In genomic region chr16:42897125-42897693, GRCm38 (mm10) we compare ENCODE assay signal across 12 mouse cellular contexts. TPM values are rescaled to one million over a fixed set of nuclear protein-coding genes. Genes with fewer than 3 reads are reported as not detected.
DNase-seq lines count a peak whose midpoint lies in the region; TF ChIP-seq lines count a peak whose summit lies in the region.
"Had no signal": no experiment of that assay in that cellular context is flagged by ENCODE, and none has a peak within 500 bp of the region (broad histone marks: within the 10 kb centered on the region; RNA-seq: fewer than 3 reads in every experiment).

No protein-coding gene starts in this region.

- intact Hi-C loops in gastrocnemius, adult 2 months (cut with DNase I), result no loop called here
- intact Hi-C loops in gastrocnemius, postnatal 36 days (cut with DNase I), result no loop called here
- intact Hi-C loops in left cerebral cortex, adult 2 months (cut with DNase I), result no loop called here
- intact Hi-C loops in left cerebral cortex, postnatal 4 days (cut with DNase I), result no loop called here

- H3K4me1 ChIP-seq in brown adipose tissue, adult 24 weeks (ENCODE audit: control insufficient read depth, insufficient read depth, insufficient read length, low read length), result no peaks in the 10 kb centered on the region
- H3K4me1 ChIP-seq: embryonic facial prominence, embryonic 15.5 days; hindbrain, embryonic 13.5 days; liver, embryonic 15.5 days had no signal

- H3K27ac ChIP-seq in gastrocnemius, adult 2 months, result peak overlapping the region; percentile 80
- H3K27ac ChIP-seq in left cerebral cortex, adult 2 months, result 0 out of 2 replicates have a peak overlapping the region, but pooled peaks have one; percentile 15
- H3K27ac ChIP-seq in brown adipose tissue, adult 24 weeks (replicated peaks; ENCODE audit: low read depth, low read length), result no peak overlapping the region
- H3K27ac ChIP-seq: embryonic facial prominence, embryonic 15.5 days; hindbrain, embryonic 13.5 days; liver, embryonic 15.5 days had no signal

- peak; percentile 33 for DNase-seq in gastrocnemius, adult 2 months
- DNase-seq in gastrocnemius, postnatal 36 days, result no peak
- no peak for DNase-seq in left cerebral cortex, adult 2 months (ENCODE audit: extremely low spot score in 1 of 2, low spot score in 2 of 2)
- DNase-seq in left cerebral cortex, postnatal 4 days, result no peak
- peak; percentile 38 for DNase-seq in lung, postnatal 10 days
- DNase-seq in ovary, postnatal 10 days (ENCODE audit: low spot score), result no peak
- no peak for DNase-seq in adipocyte (ENCODE audit: low spot score)
- DNase-seq: retina, postnatal 1 day had no signal

- peak overlapping the region; percentile 64 for H3K4me3 ChIP-seq in gastrocnemius, adult 2 months
- peak overlapping the region; percentile 24; the same call in 1 of the 2 replicates for H3K4me3 ChIP-seq in left cerebral cortex, adult 2 months
- peak overlapping the region; percentile 41 for H3K4me3 ChIP-seq in brown adipose tissue, adult 24 weeks (ENCODE audit: insufficient read depth, low read depth, low read length)
- H3K4me3 ChIP-seq: embryonic facial prominence, embryonic 15.5 days; hindbrain, embryonic 13.5 days; liver, embryonic 15.5 days had no signal

- no peak for TF ChIP-seq CTCF in gastrocnemius, adult 2 months (IDR thresholded peaks at IDR 0.05)
- TF ChIP-seq CTCF in left cerebral cortex, adult 2 months (IDR thresholded peaks at IDR 0.05), result no peak

RNA-seq across cellular contexts. Expression of gene Zbtb20, which starts 21.5 kb away (rescaled TPM):
- 100 to 1,000 TPM in 1 of 2 experiments, 10 to 100 TPM in 1; 87.2 to 104 TPM for total RNA-seq in gastrocnemius, adult 2 months (2021)
- total RNA-seq in gastrocnemius, postnatal 36 days (2021), result 10 to 100 TPM; 88.0 to 95.5 TPM
- 10 to 100 TPM; 46.5 to 57.6 TPM for total RNA-seq in left cerebral cortex, adult 2 months (2021)
- total RNA-seq in left cerebral cortex, postnatal 4 days (2021), result 10 to 100 TPM; 93.5 to 99.9 TPM
- polyA plus RNA-seq in brown adipose tissue, adult 24 weeks (2012; ENCODE audit: insufficient read depth, insufficient read length, missing spikeins), result 22.0 and 30.7 TPM in 2 replicates

Comparison
In these comparisons a context has a peak if more than half of its experiments do, and no peak if none do; other contexts are left out.
1. DNase-seq: peak in gastrocnemius, adult 2 months (single experiment) and lung, postnatal 10 days (single experiment); none in gastrocnemius, postnatal 36 days (0 of 2), left cerebral cortex, adult 2 months (0 of 2), left cerebral cortex, postnatal 4 days (single experiment), ovary, postnatal 10 days (single experiment) and adipocyte (single experiment).
2. Peak in every context shown above with its lines, with median percentiles within 50 percentile points of each other: H3K4me3 ChIP-seq.